Mouse (Mus musculus): ENCODE results near the gene Lrrc74b. TPM values are rescaled to one million over a fixed set of nuclear protein-coding genes. Genes with fewer than 3 reads are reported as not detected.

Gene Lrrc74b
- under 1 TPM; 0.01 to 0.02 TPM for polyA plus RNA-seq (2012; fragmentation: generic; extraction: Trizol)

DNA sequence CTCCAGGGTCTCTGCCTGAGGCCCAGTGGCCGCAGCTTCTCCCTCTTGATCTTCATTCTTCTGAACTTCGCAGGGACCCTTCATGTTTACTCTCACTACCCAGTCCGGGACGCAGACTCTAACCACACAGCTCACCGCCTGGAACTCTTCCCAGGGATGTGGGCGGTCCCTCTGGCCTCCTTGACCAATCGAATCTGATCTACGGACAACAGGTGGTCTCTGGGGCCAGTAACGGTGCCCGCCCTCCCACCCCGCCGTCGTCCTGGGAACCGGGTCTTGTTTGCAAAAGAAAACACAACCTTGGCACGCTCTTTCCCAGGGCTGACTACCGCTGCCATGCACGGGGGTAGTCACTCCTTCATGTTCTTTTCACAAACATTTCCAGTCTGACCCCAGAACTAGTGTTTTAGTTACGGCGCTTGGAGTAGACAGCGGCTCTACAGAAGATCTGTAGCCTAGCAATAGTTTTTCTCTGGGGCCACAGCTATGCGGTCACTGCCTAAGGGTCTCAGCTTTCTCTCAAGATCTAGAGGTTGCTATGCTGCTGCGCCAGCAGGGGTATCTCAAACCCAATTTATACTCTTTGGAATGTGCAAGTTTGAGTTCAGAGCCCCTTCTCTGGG is at the start of gene Lrrc74b:
Gene Lrrc74b (minus strand): TSS at position 120 of the 623 bp plus-strand sequence.

DNA sequence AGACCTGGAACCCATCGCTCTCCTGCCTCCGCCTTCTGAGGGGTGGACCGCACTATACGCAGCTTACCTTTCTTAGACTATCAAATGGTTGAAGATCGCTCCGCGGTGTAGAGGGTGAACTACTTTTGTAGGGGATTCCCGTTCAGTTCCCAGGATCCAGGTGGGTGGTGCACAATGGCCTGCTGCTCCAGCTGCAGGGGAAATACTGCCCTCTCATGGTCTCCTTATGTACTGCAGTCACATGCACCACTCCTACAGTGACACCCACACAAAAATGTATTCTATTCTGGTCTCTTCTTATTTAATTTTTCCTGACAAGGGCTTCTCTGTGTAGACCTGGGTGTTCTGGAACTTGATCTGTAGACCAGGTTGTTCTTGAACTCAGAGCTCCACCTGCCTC is 22.0 kb upstream of the Lrrc74b start, which contains the start of gene Slc7a4:
Gene Slc7a4 (minus strand): TSS at position 151 of the 400 bp plus-strand sequence.

DNA sequence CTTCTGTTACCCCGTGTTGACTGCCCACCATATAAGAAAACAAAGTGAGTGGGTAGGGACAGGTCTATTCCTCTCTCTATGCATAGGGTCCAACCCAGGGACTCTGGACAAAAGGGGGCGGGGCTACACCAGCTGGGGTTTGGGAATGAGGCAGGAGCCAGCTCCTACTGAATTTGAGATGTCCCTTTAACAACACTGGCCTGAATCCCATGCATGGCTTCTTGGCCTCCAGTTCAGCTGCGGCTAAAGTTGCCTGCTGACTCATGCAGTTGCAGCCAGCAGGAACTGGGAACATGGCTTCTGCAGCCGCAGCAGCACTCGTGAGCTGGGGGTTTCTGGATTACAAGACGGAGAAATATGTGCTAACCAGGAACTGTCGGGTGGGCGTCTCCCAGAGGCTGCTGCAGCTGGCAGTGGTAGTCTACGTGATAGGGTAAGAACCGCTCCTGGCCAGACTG is 733 bp upstream of the Lrrc74b start, which contains the start of gene P2rx6:
Gene P2rx6 (plus strand): TSS at position 135 of the 458 bp plus-strand sequence.

DNA sequence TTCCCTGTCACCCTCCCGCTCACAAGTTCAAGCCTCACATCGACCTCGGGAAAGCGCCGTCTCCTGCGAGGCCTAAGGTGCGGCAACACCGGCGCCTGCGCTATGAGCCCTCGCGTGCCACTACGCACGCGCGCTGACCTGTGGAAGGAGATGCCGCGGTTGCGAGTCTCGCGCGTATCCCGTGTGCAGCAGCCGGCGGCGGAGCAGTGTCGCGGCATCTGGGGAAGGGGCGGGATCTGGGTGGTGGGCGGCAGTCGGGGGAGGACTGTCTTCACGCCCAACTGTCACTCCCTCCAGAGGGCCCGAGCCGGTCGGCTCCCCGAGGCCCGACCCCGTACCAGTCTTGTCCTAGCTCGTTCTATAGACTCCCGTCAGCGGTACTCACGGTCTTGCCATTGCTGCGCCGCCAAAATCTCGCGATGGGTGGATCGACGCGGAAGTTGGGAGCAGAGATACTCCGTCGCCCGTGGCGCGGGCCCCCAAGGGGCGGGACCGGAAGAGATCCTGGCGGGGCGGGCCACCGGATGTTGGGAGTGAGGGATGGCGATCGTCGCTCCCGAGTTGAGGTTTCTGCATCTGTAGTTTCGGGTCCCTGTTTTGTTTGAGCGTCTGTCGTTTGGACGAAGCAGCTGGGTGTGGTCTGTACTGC is 30.3 kb downstream of the Lrrc74b start, which contains the start of gene Thap7:
Gene Thap7 (minus strand): TSS at position 497 of the 649 bp plus-strand sequence.

DNA sequence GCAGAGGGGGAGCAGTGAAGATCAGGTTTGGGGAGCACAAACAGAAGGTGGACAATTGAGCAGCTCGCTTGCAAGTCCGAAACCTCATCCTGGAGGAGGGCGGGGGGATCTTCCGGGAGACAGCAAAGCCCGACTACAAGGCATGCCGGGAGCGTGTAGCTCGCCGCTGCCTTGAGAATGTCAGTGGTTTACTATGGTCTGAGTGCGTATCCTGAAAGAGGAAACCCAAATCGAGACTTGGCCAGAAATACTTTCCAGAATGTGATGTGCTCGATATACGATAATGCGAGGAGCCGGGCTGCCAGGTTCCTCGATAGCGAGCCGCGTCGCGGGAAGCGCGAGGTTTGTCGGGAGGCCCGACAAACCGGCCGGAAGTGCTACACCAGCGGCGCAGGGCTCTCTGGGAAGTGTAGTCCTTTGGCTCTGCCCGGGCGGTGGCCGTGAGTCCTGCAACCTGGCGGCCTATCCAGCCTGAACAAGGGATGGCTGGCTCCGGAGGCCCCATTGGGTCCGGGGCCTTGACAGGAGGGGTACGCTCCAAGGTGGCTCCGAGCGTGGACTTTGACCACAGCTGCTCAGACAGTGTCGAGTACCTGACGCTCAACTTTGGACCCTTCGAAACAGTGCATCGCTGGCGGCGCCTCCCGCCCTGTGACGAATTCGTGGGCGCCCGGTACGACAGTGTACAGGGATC is 52.4 kb downstream of the Lrrc74b start, which contains the start of gene Lztr1:
Gene Lztr1 (plus strand): TSS at position 143 of the 694 bp plus-strand sequence.

Other genes with a start within 250 kb of the Lrrc74b start
- under 1 TPM in 1 of 2 experiments, not detected in 1; 0.07 TPM for gene Serpind1, start 229.9 kb downstream of the Lrrc74b start, polyA plus RNA-seq (2012; fragmentation: generic; extraction: Trizol)
- gene Snap29, start 155.3 kb downstream of the Lrrc74b start, polyA plus RNA-seq (2012; fragmentation: generic; extraction: Trizol), result 10 to 100 TPM in 1 of 2 experiments, 1 to 10 TPM in 1; 1.8 to 10.6 TPM
- gene Pi4ka, start 154.9 kb downstream of the Lrrc74b start, polyA plus RNA-seq (2012; fragmentation: generic; extraction: Trizol), result 10 to 100 TPM; 25.8 to 75.1 TPM
- gene Crkl, start 109.3 kb downstream of the Lrrc74b start, polyA plus RNA-seq (2012; fragmentation: generic; extraction: Trizol), result 10 to 100 TPM in 1 of 2 experiments, 1 to 10 TPM in 1; 1.3 to 14.5 TPM
- gene Aifm3, start 71.6 kb downstream of the Lrrc74b start, polyA plus RNA-seq (2012; fragmentation: generic; extraction: Trizol), result under 1 TPM in 1 of 2 experiments, not detected in 1; 0.21 TPM
- 10 to 100 TPM; 40.6 to 95.9 TPM for gene Lztr1, start 52.6 kb downstream of the Lrrc74b start, polyA plus RNA-seq (2012; fragmentation: generic; extraction: Trizol)
- gene Thap7, start 30.1 kb downstream of the Lrrc74b start, polyA plus RNA-seq (2012; fragmentation: generic; extraction: Trizol), result 10 to 100 TPM; 66.6 to 70.5 TPM
- gene P2rx6, start 638 bp upstream of the Lrrc74b start, polyA plus RNA-seq (2012; fragmentation: generic; extraction: Trizol), result 10 to 100 TPM in 1 of 2 experiments, under 1 TPM in 1; 0.85 to 11.0 TPM
- under 1 TPM; 0.12 to 0.14 TPM for gene Slc7a4, start 22.0 kb upstream of the Lrrc74b start, polyA plus RNA-seq (2012; fragmentation: generic; extraction: Trizol)
- 10 to 100 TPM in 1 of 2 experiments, 1 to 10 TPM in 1; 6.8 to 27.4 TPM for gene Smpd4, start 58.1 kb upstream of the Lrrc74b start, polyA plus RNA-seq (2012; fragmentation: generic; extraction: Trizol)
- gene Ccdc74a, start 85.2 kb upstream of the Lrrc74b start, polyA plus RNA-seq (2012; fragmentation: generic; extraction: Trizol), result 10 to 100 TPM in 1 of 2 experiments, 1 to 10 TPM in 1; 8.7 to 19.2 TPM
- 10 to 100 TPM; 15.8 to 54.1 TPM for gene Med15, start 171.6 kb upstream of the Lrrc74b start, polyA plus RNA-seq (2012; fragmentation: generic; extraction: Trizol)
- gene Klhl22, start 198.4 kb upstream of the Lrrc74b start, polyA plus RNA-seq (2012; fragmentation: generic; extraction: Trizol), result 10 to 100 TPM; 19.3 to 59.6 TPM
- gene Scarf2, start 236.0 kb upstream of the Lrrc74b start, polyA plus RNA-seq (2012; fragmentation: generic; extraction: Trizol), result 100 to 1,000 TPM in 1 of 2 experiments, 10 to 100 TPM in 1; 35.1 to 151 TPM

All from C3H10T1/2 (cell line).